Mouse (Mus musculus) gastrocnemius, adult 18-20 months (tissue): Measurements from ENCODE around the gene Snrpg. TPM values are rescaled to one million over a fixed set of nuclear protein-coding genes. Genes with fewer than 3 reads are reported as not detected.
A peak's percentile ranks its signal among the peaks of the same experiment; 100 is the strongest.

ENCODE experiments used
- DNase-seq: peaks from one replicate; pipeline ENCODE4 v3.0.0; 2021; ENCODE audit warnings: low spot score
- total RNA-seq, 2 experiments: library from RNA; stranded (reverse); gene quantifications; 2 replicates each; pipeline ENCODE4 v1.2.3; 2021

Snrpg gene
- total RNA-seq, 2 experiments from 2014 or later = 27.9 to 31.6 TPM

- DNase-seq = no peak
Measured at GRCm38 (mm10) chr6:86397257-86397980, 26.3 kb downstream of the Snrpg start.

GRCm38 (mm10) chr6:86398986-86399385, 27.9 kb downstream of the Snrpg start:
- no peak for DNase-seq

- no peak for DNase-seq
Measured at GRCm38 (mm10) chr6:86399995-86400394, 28.9 kb downstream of the Snrpg start.

GRCm38 (mm10) chr6:86400972-86401371, 29.9 kb downstream of the Snrpg start:
- DNase-seq = peak; percentile 65

GRCm38 (mm10) chr6:86402681-86403607, 31.8 kb downstream of the Snrpg start:
- no peak for DNase-seq

- peak; percentile 88 for DNase-seq
Measured at GRCm38 (mm10) chr6:86403728-86404099, 32.6 kb downstream of the Snrpg start.

- peak; percentile 97 for DNase-seq
Measured at GRCm38 (mm10) chr6:86404100-86404861, 33.2 kb downstream of the Snrpg start, which contains the start of gene Tia1. Gene Tia1 (plus strand): TSS chr6:86404219.

- no peak for DNase-seq
Measured at GRCm38 (mm10) chr6:86404996-86405395, 33.9 kb downstream of the Snrpg start.

GRCm38 (mm10) chr6:86406306-86406705, 35.2 kb downstream of the Snrpg start:
- DNase-seq = peak; percentile 61

- no peak for DNase-seq
Measured at GRCm38 (mm10) chr6:86418711-86419110, 47.6 kb downstream of the Snrpg start.

GRCm38 (mm10) chr6:86419239-86419638, 48.1 kb downstream of the Snrpg start:
- no peak for DNase-seq

- no peak for DNase-seq
Measured at GRCm38 (mm10) chr6:86420491-86420890, 49.4 kb downstream of the Snrpg start.

GRCm38 (mm10) chr6:86426358-86426757, 55.3 kb downstream of the Snrpg start, which contains the start of gene Gm44790:
Gene Gm44790 (plus strand): TSS chr6:86426658.
- DNase-seq = no peak

Other genes starting within 250 kb of the Snrpg start
- gene Tgfa, start 176.1 kb upstream of the Snrpg start, total RNA-seq = under 1 TPM; 0.27 to 0.36 TPM
- 10 to 100 TPM; 11.3 to 12.6 TPM for gene Fam136a, start 5.7 kb upstream of the Snrpg start, total RNA-seq
- 10 to 100 TPM; 50.6 to 54.0 TPM for gene Pcyox1, start 25.9 kb downstream of the Snrpg start, total RNA-seq
- gene Tia1, start 32.9 kb downstream of the Snrpg start, total RNA-seq = 10 to 100 TPM; 19.2 to 20.9 TPM
- gene Gm44790, start 55.4 kb downstream of the Snrpg start, total RNA-seq = not detected
- gene C87436, start 67.1 kb downstream of the Snrpg start, total RNA-seq = 1 to 10 TPM; 9.2 to 10.0 TPM
- 100 to 1,000 TPM; 114 to 128 TPM for gene Pcbp1, start 155.0 kb downstream of the Snrpg start, total RNA-seq